Mouse (Mus musculus): ENCODE measurements around the gene Nr1h4. TPM values are rescaled to one million over a fixed set of nuclear protein-coding genes. Genes with fewer than 3 reads are reported as not detected.

Gene Nr1h4
- polyA plus RNA-seq, 1 experiment from 2014 or later, result 0.15 TPM

DNA sequence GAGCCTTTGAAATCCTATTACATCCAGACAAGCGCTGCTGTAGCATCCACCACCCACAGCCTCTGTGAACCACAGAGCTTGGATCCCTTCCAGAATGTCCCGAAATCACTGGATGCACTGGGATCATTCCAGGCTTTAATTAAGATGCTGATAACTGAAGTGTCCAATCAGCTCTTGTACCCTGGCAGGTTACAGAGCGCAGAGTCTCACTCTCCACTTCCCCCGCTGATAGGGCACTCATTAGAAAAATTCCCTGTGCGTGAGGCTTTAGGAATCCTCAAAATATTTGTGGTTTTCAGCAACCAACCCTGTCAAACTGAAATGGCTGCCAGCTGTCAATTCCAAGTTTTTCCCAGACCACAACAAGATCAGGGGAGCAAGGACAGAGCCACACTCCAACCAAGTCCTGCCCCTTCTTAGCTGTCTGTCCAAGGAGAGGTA, 2.2 kb downstream of the Nr1h4 start:
- H3K36me3 ChIP-seq (ENCODE audit: control insufficient read depth, insufficient read depth, low read length), result no peaks in the 10 kb centered on the region
- ATAC-seq, result peak; percentile 83
- H3K27ac ChIP-seq (ENCODE audit: low read depth, low read length), result no peak overlapping the region
- no peaks in the 10 kb centered on the region for H3K9me3 ChIP-seq (ENCODE audit: control insufficient read depth, low read length)
- 35% methylated on average over 5 of the region's 5 CpGs for WGBS
- no peaks in the 10 kb centered on the region for H3K27me3 ChIP-seq (replicated peaks; ENCODE audit: control insufficient read depth, insufficient read depth, low read length)
- H3K4me1 ChIP-seq (ENCODE audit: control insufficient read depth, insufficient read depth, low read depth, low read length), result peaks cover 4% of the 10 kb centered on the region; the same call in 1 of the 2 replicates
- no peak overlapping the region for H3K4me3 ChIP-seq (ENCODE audit: low read length)
- no peak overlapping the region for H3K4me2 ChIP-seq (ENCODE audit: low read length)
- H3K9ac ChIP-seq (ENCODE audit: low read depth, low read length), result no peak overlapping the region

DNA sequence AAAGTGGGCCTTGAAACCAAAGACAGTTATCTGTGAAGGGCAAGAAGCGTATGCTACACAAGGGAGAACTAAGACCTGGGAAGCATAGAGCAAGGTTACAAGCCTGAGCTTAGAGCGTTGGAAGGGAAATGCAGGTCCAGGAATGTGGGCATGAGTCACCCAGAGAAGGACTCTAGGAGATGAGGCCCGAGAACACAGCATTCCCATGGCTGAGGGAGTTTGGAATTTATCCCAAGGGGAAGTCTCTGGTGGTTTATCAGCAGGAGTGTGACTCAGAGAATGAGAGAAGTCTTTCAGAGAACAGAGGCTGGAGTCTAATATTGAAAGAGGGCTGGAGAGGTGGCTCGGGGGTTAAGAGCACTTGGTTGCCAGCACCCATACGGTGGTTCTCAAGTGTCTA, 6.3 kb downstream of the Nr1h4 start:
- ATAC-seq, result no peak
- Histone ChIP-seq H3K4me2 (ENCODE audit: low read length) (no peak overlapping the region), H3K9ac (ENCODE audit: low read depth, low read length) (no peak overlapping the region), H3K4me3 (ENCODE audit: low read length) (no peak overlapping the region), H3K27ac (ENCODE audit: low read depth, low read length) (no peak overlapping the region), H3K9me3 (ENCODE audit: control insufficient read depth, low read length) (no peaks in the 10 kb centered on the region), H3K27me3 (replicated peaks; ENCODE audit: control insufficient read depth, insufficient read depth, low read length) (no peaks in the 10 kb centered on the region), H3K4me1 (ENCODE audit: control insufficient read depth, insufficient read depth, low read depth, low read length) (no peaks in the 10 kb centered on the region; the same call in 1 of the 2 replicates), H3K36me3 (ENCODE audit: control insufficient read depth, insufficient read depth, low read length) (no peaks in the 10 kb centered on the region)
- WGBS, result 83% methylated on average over 5 of the region's 5 CpGs

- H3K36me3 ChIP-seq (ENCODE audit: control insufficient read depth, insufficient read depth, low read length), result no peaks in the 10 kb centered on the region
- no peak for ATAC-seq
- 61% methylated on average over 2 of the region's 2 CpGs for WGBS
- H3K4me1 ChIP-seq (ENCODE audit: control insufficient read depth, insufficient read depth, low read depth, low read length), result no peaks in the 10 kb centered on the region
- H3K27me3 ChIP-seq (replicated peaks; ENCODE audit: control insufficient read depth, insufficient read depth, low read length), result no peaks in the 10 kb centered on the region
- H3K9ac ChIP-seq (ENCODE audit: low read depth, low read length), result no peak overlapping the region
- no peak overlapping the region for H3K4me2 ChIP-seq (ENCODE audit: low read length)
- no peak overlapping the region for H3K4me3 ChIP-seq (ENCODE audit: low read length)
- H3K27ac ChIP-seq (ENCODE audit: low read depth, low read length), result no peak overlapping the region
- H3K9me3 ChIP-seq (ENCODE audit: control insufficient read depth, low read length), result no peaks in the 10 kb centered on the region
Observed at GRCm38 (mm10) chr10:89525823-89526222, 7.6 kb downstream of the Nr1h4 start.

DNA sequence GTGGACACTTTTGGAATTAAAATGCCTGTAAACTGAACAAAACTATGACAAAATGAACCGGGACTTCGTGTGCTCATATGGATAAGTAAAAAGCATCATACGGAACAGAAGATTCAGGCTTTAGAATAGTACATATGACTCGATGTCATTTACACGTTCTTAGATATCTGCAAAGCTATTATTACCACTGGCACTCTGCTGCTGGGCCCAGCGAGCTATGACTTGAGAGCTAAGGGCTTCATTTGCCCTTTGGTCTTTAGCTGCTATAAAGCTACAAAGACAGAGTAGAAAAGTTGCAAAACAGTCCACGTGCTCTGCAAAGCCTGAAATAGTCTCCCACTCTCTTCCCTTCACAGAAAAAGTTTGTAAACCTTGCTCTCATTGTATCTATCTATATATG, 10.9 kb downstream of the Nr1h4 start:
- no peak overlapping the region for H3K4me2 ChIP-seq (ENCODE audit: low read length)
- H3K9me3 ChIP-seq (ENCODE audit: control insufficient read depth, low read length), result no peaks in the 10 kb centered on the region
- no peaks in the 10 kb centered on the region for H3K27me3 ChIP-seq (replicated peaks; ENCODE audit: control insufficient read depth, insufficient read depth, low read length)
- WGBS, result 90% methylated on average over 7 of the region's 7 CpGs
- no peak for ATAC-seq
- no peak overlapping the region for H3K9ac ChIP-seq (ENCODE audit: low read depth, low read length)
- no peak overlapping the region for H3K27ac ChIP-seq (ENCODE audit: low read depth, low read length)
- no peaks in the 10 kb centered on the region for H3K36me3 ChIP-seq (ENCODE audit: control insufficient read depth, insufficient read depth, low read length)
- H3K4me1 ChIP-seq (ENCODE audit: control insufficient read depth, insufficient read depth, low read depth, low read length), result no peaks in the 10 kb centered on the region
- no peak overlapping the region for H3K4me3 ChIP-seq (ENCODE audit: low read length)

DNA sequence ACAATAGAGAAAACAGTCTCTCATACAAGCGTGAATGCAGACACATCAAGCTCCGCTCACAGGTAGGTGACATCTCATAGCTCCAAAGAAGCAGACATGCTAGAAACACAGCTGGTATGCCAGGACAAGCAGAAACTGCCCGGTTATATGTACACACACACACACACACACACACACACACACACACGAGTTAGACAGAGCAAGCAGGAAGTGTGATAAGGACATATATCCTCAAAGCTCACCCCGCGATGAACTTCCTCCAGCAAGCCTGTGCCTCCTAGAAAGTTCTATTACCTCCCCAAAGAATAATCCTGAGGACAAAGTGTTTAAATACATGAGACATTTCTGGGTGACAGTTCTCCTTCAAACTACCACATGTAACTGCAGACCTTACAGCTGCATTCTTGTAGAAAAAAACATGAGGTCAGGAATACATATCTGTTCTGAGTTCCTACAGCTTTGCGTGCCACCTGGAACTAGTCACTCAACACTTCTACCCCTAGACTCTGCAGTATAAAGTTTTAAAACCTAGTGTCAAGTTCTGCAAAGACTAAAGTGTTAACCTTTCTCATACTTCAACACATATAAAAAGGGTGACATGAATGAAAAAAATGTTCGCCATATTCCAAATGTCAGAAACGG, 11.5 kb downstream of the Nr1h4 start:
- 95% methylated on average over 9 of the region's 9 CpGs for WGBS
- ATAC-seq, result no peak
- no peaks in the 10 kb centered on the region for H3K4me1 ChIP-seq (ENCODE audit: control insufficient read depth, insufficient read depth, low read depth, low read length)

DNA sequence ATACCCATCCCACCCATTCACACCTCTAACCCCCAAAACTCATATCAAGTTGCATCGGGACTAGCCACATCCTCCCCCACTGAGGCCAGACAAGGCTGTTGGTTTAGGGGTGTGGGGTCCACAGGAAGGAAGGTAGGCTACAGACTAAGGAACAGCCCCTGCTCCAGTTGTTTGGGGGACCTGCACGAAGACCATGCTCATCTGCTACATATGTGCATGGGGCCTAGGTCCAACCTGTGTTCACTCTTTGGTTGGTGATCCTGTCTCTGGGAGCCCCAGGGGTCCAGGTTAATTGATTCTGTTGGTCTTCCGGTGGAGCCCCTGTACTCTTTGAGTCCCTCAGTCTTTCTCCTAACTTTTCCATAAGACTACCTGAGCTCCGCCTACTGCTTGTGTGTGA, 13.0 kb downstream of the Nr1h4 start:
- Histone ChIP-seq H3K9ac (ENCODE audit: low read depth, low read length) (no peak overlapping the region), H3K27ac (ENCODE audit: low read depth, low read length) (no peak overlapping the region), H3K4me3 (ENCODE audit: low read length) (no peak overlapping the region), H3K4me1 (ENCODE audit: control insufficient read depth, insufficient read depth, low read depth, low read length) (no peaks in the 10 kb centered on the region), H3K4me2 (ENCODE audit: low read length) (no peak overlapping the region), H3K9me3 (ENCODE audit: control insufficient read depth, low read length) (no peaks in the 10 kb centered on the region), H3K36me3 (ENCODE audit: control insufficient read depth, insufficient read depth, low read length) (no peaks in the 10 kb centered on the region), H3K27me3 (replicated peaks; ENCODE audit: control insufficient read depth, insufficient read depth, low read length) (no peaks in the 10 kb centered on the region)
- 93% methylated on average over 4 of the region's 4 CpGs for WGBS
- no peak for ATAC-seq

More for the DNA sequence above, 11.5 kb downstream of the Nr1h4 start:
- no peaks in the 10 kb centered on the region for H3K27me3 ChIP-seq (replicated peaks; ENCODE audit: control insufficient read depth, insufficient read depth, low read length)
- no peak overlapping the region for H3K27ac ChIP-seq (ENCODE audit: low read depth, low read length)
- no peak overlapping the region for H3K9ac ChIP-seq (ENCODE audit: low read depth, low read length)
- no peaks in the 10 kb centered on the region for H3K36me3 ChIP-seq (ENCODE audit: control insufficient read depth, insufficient read depth, low read length)
- no peak overlapping the region for H3K4me2 ChIP-seq (ENCODE audit: low read length)
- H3K4me3 ChIP-seq (ENCODE audit: low read length), result no peak overlapping the region
- no peaks in the 10 kb centered on the region for H3K9me3 ChIP-seq (ENCODE audit: control insufficient read depth, low read length)

- no peak for ATAC-seq
- Histone ChIP-seq H3K9ac (ENCODE audit: low read depth, low read length) (no peak overlapping the region), H3K4me2 (ENCODE audit: low read length) (no peak overlapping the region), H3K9me3 (ENCODE audit: control insufficient read depth, low read length) (no peaks in the 10 kb centered on the region), H3K27ac (ENCODE audit: low read depth, low read length) (no peak overlapping the region), H3K27me3 (replicated peaks; ENCODE audit: control insufficient read depth, insufficient read depth, low read length) (no peaks in the 10 kb centered on the region), H3K4me3 (ENCODE audit: low read length) (no peak overlapping the region), H3K4me1 (ENCODE audit: control insufficient read depth, insufficient read depth, low read depth, low read length) (no peaks in the 10 kb centered on the region), H3K36me3 (ENCODE audit: control insufficient read depth, insufficient read depth, low read length) (no peaks in the 10 kb centered on the region)
- 86% methylated on average over 4 of the region's 4 CpGs for WGBS
Observed at GRCm38 (mm10) chr10:89519226-89519625, 14.2 kb downstream of the Nr1h4 start.

DNA sequence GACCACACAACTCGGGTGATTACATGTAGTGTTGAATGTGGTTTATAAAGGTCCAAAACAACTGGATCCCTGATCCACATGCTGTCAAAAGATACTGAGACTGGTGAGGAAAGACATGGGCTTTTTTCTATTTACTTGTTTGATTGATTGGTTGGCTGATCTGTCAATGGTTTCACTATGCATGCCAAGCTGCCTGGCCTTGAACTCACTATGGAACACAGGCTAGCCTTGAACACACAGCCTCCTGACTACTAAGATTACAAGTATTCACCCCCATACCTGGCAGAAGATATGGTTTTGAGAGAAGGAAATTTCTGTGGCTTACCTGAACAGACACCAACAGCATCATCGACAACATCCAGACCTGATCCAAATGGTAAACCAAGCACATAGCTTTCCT, 15.0 kb downstream of the Nr1h4 start:
- Histone ChIP-seq H3K36me3 (ENCODE audit: control insufficient read depth, insufficient read depth, low read length) (no peaks in the 10 kb centered on the region), H3K9ac (ENCODE audit: low read depth, low read length) (no peak overlapping the region), H3K27me3 (replicated peaks; ENCODE audit: control insufficient read depth, insufficient read depth, low read length) (no peaks in the 10 kb centered on the region), H3K4me3 (ENCODE audit: low read length) (no peak overlapping the region), H3K4me1 (ENCODE audit: control insufficient read depth, insufficient read depth, low read depth, low read length) (no peaks in the 10 kb centered on the region), H3K4me2 (ENCODE audit: low read length) (no peak overlapping the region), H3K27ac (ENCODE audit: low read depth, low read length) (no peak overlapping the region), H3K9me3 (ENCODE audit: control insufficient read depth, low read length) (no peaks in the 10 kb centered on the region)
- WGBS, result 92% methylated on average over 2 of the region's 2 CpGs
- ATAC-seq, result no peak

DNA sequence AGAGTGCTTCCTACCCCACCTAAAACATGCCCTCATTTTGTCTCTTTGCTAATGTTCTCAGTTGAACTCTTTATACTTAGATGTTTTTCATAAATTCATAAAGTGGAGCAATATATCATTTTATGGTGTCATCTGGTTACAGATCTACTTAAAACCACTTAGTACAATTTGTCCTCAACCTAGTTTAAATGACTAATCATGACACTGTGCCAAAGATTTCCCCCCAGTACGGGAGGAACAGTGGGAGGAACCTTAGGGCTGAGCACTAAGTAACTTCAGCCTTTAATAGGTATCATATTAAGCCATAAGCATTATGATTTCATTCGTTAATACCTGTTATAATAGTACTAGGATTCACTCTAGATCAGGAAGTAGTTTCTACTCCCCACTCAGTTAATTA, 17.6 kb downstream of the Nr1h4 start:
- Histone ChIP-seq H3K36me3 (ENCODE audit: control insufficient read depth, insufficient read depth, low read length) (no peaks in the 10 kb centered on the region), H3K4me2 (ENCODE audit: low read length) (no peak overlapping the region), H3K4me3 (ENCODE audit: low read length) (no peak overlapping the region), H3K9me3 (ENCODE audit: control insufficient read depth, low read length) (no peaks in the 10 kb centered on the region), H3K27me3 (replicated peaks; ENCODE audit: control insufficient read depth, insufficient read depth, low read length) (no peaks in the 10 kb centered on the region), H3K4me1 (ENCODE audit: control insufficient read depth, insufficient read depth, low read depth, low read length) (no peaks in the 10 kb centered on the region), H3K9ac (ENCODE audit: low read depth, low read length) (no peak overlapping the region), H3K27ac (ENCODE audit: low read depth, low read length) (no peak overlapping the region)
- WGBS, result 73% methylated on average over 2 of the region's 2 CpGs
- ATAC-seq, result no peak

GRCm38 (mm10) chr10:89512562-89512961, 20.8 kb downstream of the Nr1h4 start:
- no peak overlapping the region for H3K4me3 ChIP-seq (ENCODE audit: low read length)
- no peak for ATAC-seq
- H3K4me2 ChIP-seq (ENCODE audit: low read length), result no peak overlapping the region
- no peaks in the 10 kb centered on the region for H3K36me3 ChIP-seq (ENCODE audit: control insufficient read depth, insufficient read depth, low read length)
- 89% methylated on average over 6 of the region's 6 CpGs for WGBS
- no peaks in the 10 kb centered on the region for H3K27me3 ChIP-seq (replicated peaks; ENCODE audit: control insufficient read depth, insufficient read depth, low read length)
- no peaks in the 10 kb centered on the region for H3K4me1 ChIP-seq (ENCODE audit: control insufficient read depth, insufficient read depth, low read depth, low read length)
- H3K9ac ChIP-seq (ENCODE audit: low read depth, low read length), result no peak overlapping the region
- no peak overlapping the region for H3K27ac ChIP-seq (ENCODE audit: low read depth, low read length)
- H3K9me3 ChIP-seq (ENCODE audit: control insufficient read depth, low read length), result no peaks in the 10 kb centered on the region

All from hindbrain, embryonic 16.5 days (tissue).